Mouse (Mus musculus) forebrain, embryonic 14.5 days (tissue): ENCODE data around the gene Zranb1. TPM values are rescaled to one million over a fixed set of nuclear protein-coding genes. Genes with fewer than 3 reads are reported as not detected.
A peak's percentile ranks its signal among the peaks of the same experiment; 100 is the strongest.

ENCODE experiments used
- ATAC-seq: fragments of 200-750 bp; cut with Nextera tagmentation; 2 replicates; pipeline ENCODE4 v1.8.0; 2017; ENCODE audit warnings: mild to moderate bottlenecking, moderate library complexity
- DNase-seq: peaks from one replicate; pipeline ENCODE4 v3.0.0-alpha.2; 2015; ENCODE audit warnings: low spot score
- H3K27ac ChIP-seq: fragments of 300-500 bp; sonication (generic); 2 replicates; pipeline ENCODE4 v1.5.1; 2014; ENCODE audit warnings: low read depth, mild to moderate bottlenecking, control low read depth, low read length, moderate library complexity
- H3K27me3 ChIP-seq: fragments of 300-500 bp; sonication (generic); replicated peaks from 2 replicates; pipeline ENCODE4 v1.6.1; 2014; ENCODE audit warnings: low read length, control low read depth, mixed read lengths; ENCODE audit not compliant: control insufficient read depth, insufficient read depth
- H3K36me3 ChIP-seq: fragments of 300-500 bp; sonication (generic); 2 replicates; pipeline ENCODE4 v1.6.1; 2014; ENCODE audit warnings: low read length, control low read depth; ENCODE audit not compliant: control insufficient read depth, insufficient read depth
- H3K4me1 ChIP-seq: fragments of 300-500 bp; sonication (generic); 2 replicates; pipeline ENCODE4 v1.6.1; 2014; ENCODE audit warnings: antibody characterized with exemption, low read length, control low read depth; ENCODE audit not compliant: control insufficient read depth, insufficient read depth
- H3K4me2 ChIP-seq: fragments of 300-500 bp; sonication (generic); 2 replicates; pipeline ENCODE4 v1.6.1; 2014; ENCODE audit warnings: mild to moderate bottlenecking, control low read depth, low read length
- H3K4me3 ChIP-seq: fragments of 300-500 bp; sonication (generic); 2 replicates; pipeline ENCODE4 v1.5.1; 2014; ENCODE audit warnings: low read depth, low read length, control low read depth
- H3K9ac ChIP-seq: fragments of 300-500 bp; sonication (generic); 2 replicates; pipeline ENCODE4 v1.6.1; 2014; ENCODE audit warnings: mild to moderate bottlenecking, low read length, control low read depth, moderate library complexity
- H3K9me3 ChIP-seq: fragments of 300-500 bp; sonication (generic); replicated peaks from 2 replicates; pipeline ENCODE4 v1.6.1; 2016; ENCODE audit warnings: low read length, control low read depth, mixed read lengths; ENCODE audit not compliant: control insufficient read depth
- WGBS: fragments of 180-500 bp; shearing (Covaris S2); extraction: QIAGEN DNeasy Blood & Tissue Kit; methylation state at CpG from one replicate; pipeline ENCODE4 v1.1.7; 2014; 5-methylcytosine and 5-hydroxymethylcytosine counted together
- polyA plus RNA-seq: library from polyadenylated mRNA; unstranded; fragments of >200 nt; fragmentation: Nextera tagmentation; extraction: Ambion mirVana; gene quantifications from 2 replicates; pipeline ENCODE4 v1.2.1, GENCODE M21; 2014

The Zranb1 gene
- 20.9 and 22.2 TPM in 2 replicates for polyA plus RNA-seq

DNA sequence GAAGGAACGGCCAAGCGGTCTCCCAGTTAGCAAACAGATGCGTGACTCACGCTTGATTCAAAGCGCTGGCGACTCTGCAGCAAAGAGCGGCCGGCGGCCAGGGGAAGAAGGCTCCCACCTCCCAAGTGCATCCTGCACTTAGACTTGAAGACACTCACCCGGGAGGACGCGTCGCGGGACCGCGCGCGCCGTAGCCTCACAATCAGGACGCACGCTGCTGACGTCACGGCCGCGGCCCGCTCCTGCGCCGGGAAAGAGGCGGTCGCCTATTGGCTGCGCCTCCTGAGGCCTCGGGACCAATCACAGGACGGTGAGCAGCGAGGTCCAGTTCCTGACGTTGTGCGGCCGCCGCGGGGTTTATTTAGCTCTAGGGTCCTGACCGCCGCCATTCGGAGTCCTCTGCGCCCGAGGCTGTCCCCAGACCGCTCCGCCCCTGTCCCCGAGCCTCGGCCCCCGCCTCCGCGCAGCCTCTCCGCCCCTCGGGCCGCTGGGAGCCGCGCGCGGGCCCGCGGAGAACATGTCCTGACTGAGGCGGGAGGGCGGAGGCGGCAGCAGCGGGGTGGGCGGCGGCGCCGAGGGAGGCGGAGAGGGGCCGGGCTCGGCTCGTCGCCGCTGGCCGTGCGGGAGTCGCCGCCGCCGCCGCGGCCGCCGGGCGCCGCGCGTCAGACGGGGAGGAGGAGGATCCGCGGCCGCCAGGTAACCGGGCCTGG lies at the start of gene Zranb1:
Gene Zranb1 (plus strand): TSS at position 293 of the 710 bp plus-strand sequence.
- Histone ChIP-seq H3K9ac (peak within 1 kb of the TSS; percentile 94), H3K27ac (peak within 1 kb of the TSS; percentile 98), H3K4me3 (peak within 1 kb of the TSS; percentile 99), H3K4me2 (peak within 1 kb of the TSS; percentile 68), H3K27me3 (no peaks in the 10 kb centered on the region), H3K36me3 (no peaks in the 10 kb centered on the region), H3K9me3 (no peaks in the 10 kb centered on the region), H3K4me1 (peaks cover 13% of the 10 kb centered on the region)
- WGBS: under 1% methylated on average over 87 of the region's 93 CpGs
- ATAC-seq (peak; percentile 99), DNase-seq (peak; percentile 99)

DNA sequence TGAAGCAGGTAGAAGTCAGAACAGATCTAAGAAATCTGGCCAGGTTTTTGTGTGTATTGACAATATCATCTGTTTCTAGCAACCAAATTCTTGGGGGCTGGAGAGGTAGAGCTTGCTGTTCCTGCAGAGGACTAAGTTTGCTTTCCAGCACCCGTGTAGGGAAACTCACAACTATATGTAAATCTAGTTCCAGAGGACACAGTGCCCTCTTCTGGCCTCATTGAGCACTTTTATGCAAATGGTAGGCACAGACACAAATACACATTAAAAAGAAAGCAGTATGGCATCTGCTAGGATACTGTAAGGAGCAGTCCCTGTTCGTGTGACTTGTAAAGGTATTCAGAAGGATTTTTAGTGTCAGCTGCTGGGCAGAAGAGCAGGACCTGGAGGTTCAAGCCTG lies 48.6 kb upstream of the Zranb1 start:
- Histone ChIP-seq H3K36me3 (peaks cover 73% of the 10 kb centered on the region), H3K4me3 (no peak overlapping the region), H3K9ac (no peak overlapping the region), H3K9me3 (no peaks in the 10 kb centered on the region), H3K27ac (no peak overlapping the region), H3K27me3 (no peaks in the 10 kb centered on the region), H3K4me2 (no peak overlapping the region), H3K4me1 (no peaks in the 10 kb centered on the region)
- WGBS: 70% methylated on average over 2 of the region's 2 CpGs
- ATAC-seq (no peak), DNase-seq (peak; percentile 26)

GRCm38 (mm10) chr7:132884031-132884430 lies 46.9 kb upstream of the Zranb1 start:
- WGBS: 94% methylated on average over 7 of the region's 7 CpGs
- no peaks in the 10 kb centered on the region for H3K27me3 ChIP-seq
- peaks cover 58% of the 10 kb centered on the region for H3K36me3 ChIP-seq
- no peaks in the 10 kb centered on the region for H3K4me1 ChIP-seq
- no peak overlapping the region for H3K9ac ChIP-seq
- DNase-seq: peak; percentile 12
- no peak overlapping the region for H3K4me3 ChIP-seq
- no peaks in the 10 kb centered on the region for H3K9me3 ChIP-seq
- H3K27ac ChIP-seq: no peak overlapping the region
- no peak for ATAC-seq
- H3K4me2 ChIP-seq: no peak overlapping the region

DNA sequence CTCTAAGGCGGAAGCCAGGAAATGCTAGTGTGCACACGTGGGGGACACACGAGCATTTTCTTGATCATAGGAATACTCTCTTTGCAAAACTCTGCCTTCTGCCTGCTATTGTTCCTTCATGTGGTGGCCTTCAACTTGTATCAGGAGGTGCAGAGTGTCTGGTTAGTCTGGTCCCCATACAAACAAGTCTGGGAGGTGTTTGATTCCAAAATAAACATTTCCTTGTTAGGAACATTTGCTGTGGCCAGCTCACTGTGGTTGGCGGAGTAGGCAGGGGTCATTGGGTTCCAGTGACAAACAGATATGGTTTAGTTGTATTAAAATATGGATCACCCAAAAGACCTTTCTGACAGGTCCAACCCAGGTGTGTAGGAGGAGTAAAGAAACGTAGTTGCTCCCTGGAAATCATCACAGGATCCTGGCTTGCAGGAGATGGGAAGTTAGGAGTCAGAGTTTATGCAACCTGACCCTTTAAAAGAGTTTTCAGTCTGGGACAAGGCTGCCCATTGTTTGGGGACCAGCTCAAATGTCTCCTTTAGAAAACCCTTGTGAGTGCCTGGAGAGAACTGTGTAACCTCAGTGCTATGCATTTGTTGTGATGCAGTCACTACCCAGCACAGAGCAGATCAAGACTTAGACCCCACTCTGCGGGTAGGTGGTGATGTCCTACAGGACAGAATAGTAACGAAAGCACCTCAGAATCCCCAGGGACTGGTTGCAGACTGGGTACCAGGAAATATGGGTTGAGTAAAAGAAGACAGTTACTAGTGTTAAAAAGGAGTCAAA lies 43.7 kb upstream of the Zranb1 start:
- 78% methylated on average over 7 of the region's 7 CpGs for WGBS

DNA sequence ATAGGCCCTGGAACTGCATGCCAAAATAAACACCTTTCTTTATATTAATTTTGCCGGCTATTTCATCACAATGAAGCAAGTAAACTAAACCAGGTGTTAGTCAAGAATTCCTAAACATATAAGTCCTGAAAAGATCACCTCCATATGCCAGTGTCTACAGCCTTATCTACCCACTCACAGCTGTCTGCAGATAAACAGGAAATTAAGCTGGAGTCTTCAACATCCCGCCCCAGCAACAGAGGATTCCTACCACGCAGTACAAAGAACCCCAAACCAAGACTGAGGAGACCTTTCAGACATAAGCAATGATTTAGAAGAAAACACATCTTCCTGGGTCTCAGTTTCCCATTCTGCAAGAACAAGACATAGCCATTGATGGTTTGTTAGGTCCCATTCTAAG lies 42.9 kb upstream of the Zranb1 start:
- no peaks in the 10 kb centered on the region for H3K4me1 ChIP-seq
- no peak overlapping the region for H3K27ac ChIP-seq
- H3K9ac ChIP-seq: no peak overlapping the region
- no peak overlapping the region for H3K4me3 ChIP-seq
- no peak for ATAC-seq
- peaks cover 23% of the 10 kb centered on the region for H3K36me3 ChIP-seq
- H3K4me2 ChIP-seq: no peak overlapping the region
- H3K9me3 ChIP-seq: no peaks in the 10 kb centered on the region
- WGBS: 91% methylated on average over 3 of the region's 3 CpGs
- no peak for DNase-seq
- H3K27me3 ChIP-seq: no peaks in the 10 kb centered on the region

More for the DNA sequence above, 43.7 kb upstream of the Zranb1 start:
- H3K27me3 ChIP-seq: no peaks in the 10 kb centered on the region
- H3K4me2 ChIP-seq: no peak overlapping the region
- H3K9ac ChIP-seq: no peak overlapping the region
- H3K27ac ChIP-seq: no peak overlapping the region
- H3K4me1 ChIP-seq: no peaks in the 10 kb centered on the region
- H3K4me3 ChIP-seq: no peak overlapping the region
- H3K36me3 ChIP-seq: peaks cover 30% of the 10 kb centered on the region
- DNase-seq (no peak), ATAC-seq (no peak)
- no peaks in the 10 kb centered on the region for H3K9me3 ChIP-seq

- no peak overlapping the region for H3K27ac ChIP-seq
- no peak overlapping the region for H3K4me3 ChIP-seq
- WGBS: 71% methylated on average over 4 of the region's 4 CpGs
- DNase-seq (no peak), ATAC-seq (no peak)
- H3K36me3 ChIP-seq: peaks cover 17% of the 10 kb centered on the region
- H3K9ac ChIP-seq: no peak overlapping the region
- no peaks in the 10 kb centered on the region for H3K4me1 ChIP-seq
- no peaks in the 10 kb centered on the region for H3K27me3 ChIP-seq
- H3K4me2 ChIP-seq: no peak overlapping the region
- no peaks in the 10 kb centered on the region for H3K9me3 ChIP-seq
Measured at GRCm38 (mm10) chr7:132888518-132889249, 42.3 kb upstream of the Zranb1 start.

DNA sequence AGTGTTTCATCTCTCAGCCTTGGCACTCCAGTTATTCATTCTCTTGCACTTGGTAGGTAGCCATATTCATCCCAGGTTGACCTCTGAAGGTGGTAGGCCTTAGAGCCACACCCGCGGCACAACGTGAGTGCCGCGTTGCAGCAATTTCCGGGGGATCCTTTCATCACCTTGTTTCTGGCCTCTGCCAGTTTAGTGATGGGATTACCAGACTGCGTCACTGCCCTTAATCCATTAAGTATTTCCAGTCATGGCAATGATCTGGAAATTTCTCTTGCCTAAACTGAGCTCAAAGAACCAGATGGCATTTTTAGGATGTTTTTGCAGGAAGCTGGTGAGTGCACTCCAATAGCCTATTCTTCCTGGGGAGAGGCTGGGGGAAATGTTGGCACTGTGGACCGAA lies 41.3 kb upstream of the Zranb1 start:
- no peaks in the 10 kb centered on the region for H3K4me1 ChIP-seq
- DNase-seq (no peak), ATAC-seq (no peak)
- no peak overlapping the region for H3K9ac ChIP-seq
- H3K36me3 ChIP-seq: peaks cover 7% of the 10 kb centered on the region
- 94% methylated on average over 8 of the region's 8 CpGs for WGBS
- no peak overlapping the region for H3K4me3 ChIP-seq
- H3K4me2 ChIP-seq: no peak overlapping the region
- H3K9me3 ChIP-seq: no peaks in the 10 kb centered on the region
- no peak overlapping the region for H3K27ac ChIP-seq
- no peaks in the 10 kb centered on the region for H3K27me3 ChIP-seq

DNA sequence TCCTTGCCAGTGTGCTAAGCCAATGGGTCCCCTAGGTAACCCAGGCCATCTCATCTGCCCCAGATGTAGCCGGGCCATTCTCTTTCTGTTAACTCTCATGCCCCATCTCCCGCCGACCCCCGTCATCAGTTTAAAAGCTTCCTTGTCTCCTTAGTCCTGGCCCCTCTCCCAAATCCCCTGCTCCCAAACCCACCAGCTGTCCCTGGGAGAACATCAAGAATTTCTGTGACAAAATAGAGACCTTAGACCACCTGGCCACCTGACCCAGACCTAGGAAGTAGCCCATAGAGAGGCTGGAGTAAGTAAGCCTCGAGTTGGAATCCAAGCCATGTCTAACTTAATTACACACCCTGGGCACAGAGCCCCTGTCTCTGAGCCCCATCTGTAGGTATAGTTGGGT lies 40.7 kb upstream of the Zranb1 start:
- ATAC-seq (no peak), DNase-seq (no peak)
- Histone ChIP-seq H3K36me3 (peaks cover 3% of the 10 kb centered on the region), H3K9ac (no peak overlapping the region), H3K27me3 (no peaks in the 10 kb centered on the region), H3K4me1 (no peaks in the 10 kb centered on the region), H3K4me3 (no peak overlapping the region), H3K9me3 (no peaks in the 10 kb centered on the region), H3K27ac (no peak overlapping the region), H3K4me2 (no peak overlapping the region)
- 93% methylated on average over 5 of the region's 5 CpGs for WGBS
